Mouse (Mus musculus): ENCODE measurements at regions not wholly inside any gene's neighbourhood (a gene's known extent, or its start where the extent isn't known, plus 50 kb on each side); places are given as distances from the start of the nearest gene placed in this dataset.

DNA sequence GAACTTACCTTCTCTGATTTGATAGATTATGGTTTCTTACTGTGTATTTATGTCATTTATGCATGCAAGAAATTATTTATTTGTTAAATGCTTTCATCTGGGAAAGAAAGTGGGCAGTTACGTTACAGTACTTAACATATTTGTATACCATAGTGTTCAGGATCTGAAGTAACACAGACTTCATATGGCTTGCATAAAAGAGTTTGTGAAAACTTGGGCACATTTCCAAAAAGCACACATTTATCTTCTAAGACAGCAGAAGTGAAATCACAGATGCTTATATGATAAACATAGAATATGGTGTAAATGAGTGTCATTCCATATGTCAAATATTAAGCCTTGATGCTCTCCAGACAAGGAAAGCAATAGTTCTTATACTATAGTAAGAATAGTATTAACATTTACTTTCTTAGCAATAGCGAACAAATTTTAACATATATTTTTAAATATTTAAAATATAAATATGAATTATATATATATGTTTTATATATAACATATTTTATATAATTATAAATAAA, 4549.1 kb upstream of the Gm7489 start:
- in situ Hi-C loops (cut with MboI, MseI) = no loop called here

DNA sequence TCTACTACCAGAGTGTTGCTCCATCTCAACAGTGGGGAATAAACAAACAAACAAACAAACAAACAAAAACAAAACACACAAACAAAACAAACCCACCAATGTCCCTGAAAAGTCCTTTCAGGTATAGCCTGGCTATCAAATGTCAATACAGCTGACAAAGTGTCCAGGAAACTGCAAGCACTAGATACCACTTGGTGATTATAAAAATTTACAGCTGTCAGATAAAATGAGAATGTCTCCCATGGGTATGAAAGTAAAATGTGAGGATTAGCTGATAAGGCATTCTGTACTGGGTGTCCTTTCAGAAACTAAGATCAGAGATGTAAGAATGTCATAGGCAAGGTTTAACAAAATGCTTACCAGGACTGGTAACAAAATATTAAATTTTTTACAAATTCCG, 4537.7 kb upstream of the Gm7489 start:
- in situ Hi-C loops (cut with MboI, MseI) = loop anchor here (10.0 kb wide), 1 partner anchor 1202 kb away; no protein-coding TSS in a partner anchor

DNA sequence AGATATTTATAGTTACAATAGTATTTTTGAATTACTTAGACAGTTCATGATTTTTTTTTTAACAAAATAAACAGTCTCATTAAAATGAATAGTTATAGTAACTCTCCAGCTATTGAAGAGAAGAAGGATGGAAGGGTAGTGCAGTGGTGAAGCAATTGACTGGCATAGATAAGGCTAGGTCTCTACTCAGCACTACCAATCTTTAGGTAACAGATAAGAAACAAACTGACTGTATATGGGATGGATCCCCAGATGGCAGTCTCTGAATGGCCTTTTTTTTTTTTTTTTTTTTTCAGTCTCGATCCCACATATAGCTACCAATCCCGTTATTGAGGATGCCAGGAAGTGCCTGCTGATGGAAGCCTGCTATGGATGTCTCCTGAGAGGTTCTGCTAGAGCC, 4528.6 kb upstream of the Gm7489 start:
- in situ Hi-C loops (cut with MboI, MseI) = no loop called here

DNA sequence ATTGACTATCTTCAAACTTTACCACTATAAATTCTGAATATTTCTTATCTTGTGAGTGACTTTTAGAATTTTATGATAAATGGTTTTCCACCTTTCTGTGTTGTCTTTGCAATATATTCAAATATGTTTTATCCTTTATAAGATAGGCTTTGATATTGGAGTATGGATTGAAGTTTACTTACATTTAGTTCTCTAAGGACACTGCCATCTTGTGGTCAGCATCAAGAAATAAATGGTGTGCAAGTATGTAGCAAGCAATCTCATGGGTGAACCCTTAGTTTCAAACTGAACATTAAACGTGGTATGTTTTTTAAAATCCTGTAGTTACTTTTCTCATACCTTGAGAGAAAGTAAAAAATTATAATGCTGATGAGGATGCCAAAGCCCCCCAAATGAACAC, 4488.7 kb upstream of the Gm7489 start:
- in situ Hi-C loops (cut with MboI, MseI) = no loop called here

DNA sequence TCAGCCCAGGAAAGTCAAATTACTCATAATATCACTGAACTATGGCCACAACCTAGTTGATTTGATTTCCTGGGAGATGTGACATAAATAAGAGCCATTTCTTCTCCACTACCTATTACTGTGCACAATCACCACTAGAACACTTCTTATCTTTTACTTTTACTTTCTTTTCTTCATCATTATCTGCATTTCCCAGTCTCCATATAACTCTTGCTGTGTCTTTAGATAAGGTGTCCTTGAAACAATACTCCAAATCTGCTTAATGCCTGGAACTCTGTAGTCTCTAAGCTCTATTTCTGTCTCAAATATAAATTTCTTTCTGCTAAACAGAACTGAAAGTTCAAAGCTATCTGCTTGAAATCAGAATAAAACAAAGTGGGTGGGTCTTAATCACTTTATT, 4471.0 kb upstream of the Gm7489 start:
- in situ Hi-C loops (cut with MboI, MseI) = no loop called here

DNA sequence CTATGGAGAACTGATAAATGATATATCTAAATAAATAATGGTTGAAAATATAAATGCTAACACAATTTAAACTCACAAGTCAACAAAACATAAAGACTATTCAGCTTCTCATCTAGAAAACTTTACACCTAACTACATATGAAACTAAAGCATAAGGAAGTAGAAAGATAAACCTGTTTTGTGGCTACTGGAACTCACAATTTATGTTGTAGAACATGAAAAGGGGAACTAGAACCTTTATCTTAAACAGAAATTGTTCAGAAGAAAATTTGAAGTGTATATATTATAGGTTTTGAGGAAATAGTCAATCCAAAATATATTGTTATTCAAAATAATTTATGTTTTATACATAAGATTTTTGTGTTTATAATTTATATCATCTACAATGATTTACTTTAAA, 4433.4 kb upstream of the Gm7489 start:
- in situ Hi-C loops (cut with MboI, MseI) = no loop called here

DNA sequence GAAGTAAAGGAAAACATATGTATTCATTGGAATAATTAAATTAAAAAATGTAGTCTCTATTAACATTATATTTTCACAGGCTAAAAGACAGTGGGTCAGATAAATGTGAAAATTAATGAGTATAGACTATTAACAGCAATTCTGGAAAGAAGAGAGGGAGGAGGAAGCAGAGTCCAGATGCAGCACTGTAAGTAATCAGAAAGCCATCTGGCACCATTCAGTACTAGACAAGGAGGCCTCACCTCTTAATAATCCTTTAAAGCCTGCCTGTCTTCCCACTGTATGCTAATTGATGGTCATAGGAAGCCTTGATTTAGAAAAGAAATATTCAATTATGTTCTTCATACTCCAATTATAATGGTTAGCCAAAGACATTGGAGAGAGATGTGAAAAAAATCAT, 4400.1 kb upstream of the Gm7489 start:
- in situ Hi-C loops (cut with MboI, MseI) = no loop called here

DNA sequence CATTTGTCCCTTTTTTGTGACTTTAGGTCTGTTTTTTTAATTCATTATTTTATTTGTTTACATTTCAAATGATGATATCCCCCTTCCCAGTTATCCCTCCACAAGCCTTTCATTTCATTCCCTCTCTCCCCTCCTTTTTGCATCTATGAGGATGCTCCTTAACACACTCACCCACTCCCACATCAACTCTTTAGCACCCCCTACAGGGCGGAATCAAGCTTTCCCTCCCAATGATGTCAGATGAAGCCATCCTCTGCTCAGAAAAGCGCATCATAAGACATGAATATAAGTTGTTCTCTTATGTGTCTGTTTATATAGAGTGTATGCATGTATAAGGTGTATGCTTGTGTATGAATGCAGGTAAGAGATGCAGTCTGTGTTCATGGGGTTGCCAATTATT, 4391.9 kb upstream of the Gm7489 start:
- in situ Hi-C loops (cut with MboI, MseI) = no loop called here

DNA sequence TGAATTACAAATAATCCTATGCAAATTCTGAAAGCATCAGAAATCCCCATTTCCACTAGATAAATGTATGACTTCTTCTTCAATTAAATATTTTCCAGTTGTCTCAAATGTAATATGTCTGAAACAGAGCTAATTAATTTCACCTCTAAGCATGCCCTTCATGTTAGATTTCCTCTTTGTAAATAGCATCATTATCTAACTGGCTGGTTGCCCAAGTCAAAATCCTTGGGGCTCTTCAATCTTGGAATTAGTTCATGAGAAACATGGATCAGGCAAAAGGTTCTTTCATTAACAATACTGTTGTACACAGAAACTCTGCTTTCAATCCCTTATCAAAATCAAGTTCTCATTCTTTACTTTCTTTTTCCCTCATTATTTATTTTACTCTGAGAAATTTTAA, 4382.9 kb upstream of the Gm7489 start:
- in situ Hi-C loops (cut with MboI, MseI) = no loop called here
